Mouse (Mus musculus) G1E (cell line): Measurements from ENCODE around the gene Lmtk2.

Source experiments
- CTCF ChIP-seq: IDR thresholded peaks from 2 replicates; pipeline ENCODE4 v1.5.1; 2012; ENCODE audit warnings: low read depth, low read length, inconsistent platforms, mixed read lengths
- GATA1 ChIP-seq: IDR thresholded peaks from 2 replicates; pipeline ENCODE4 v1.6.1; 2012; ENCODE audit warnings: borderline replicate concordance, low read length, inconsistent platforms, mixed read lengths
- GATA2 ChIP-seq: IDR thresholded peaks from 2 replicates; pipeline ENCODE4 v1.6.1; 2012; ENCODE audit warnings: low read depth, low read length, inconsistent platforms, borderline replicate concordance
- POLR2AphosphoS5 ChIP-seq: IDR thresholded peaks from 2 replicates; pipeline ENCODE4 v1.6.1; 2012; ENCODE audit warnings: low read depth, low read length, inconsistent platforms; ENCODE audit not compliant: insufficient replicate concordance
- TAL1 ChIP-seq: conservative IDR thresholded peaks from 2 replicates; pipeline ENCODE4 v1.6.1; 2012; ENCODE audit warnings: low read depth, low read length, inconsistent platforms, mixed read lengths

DNA sequence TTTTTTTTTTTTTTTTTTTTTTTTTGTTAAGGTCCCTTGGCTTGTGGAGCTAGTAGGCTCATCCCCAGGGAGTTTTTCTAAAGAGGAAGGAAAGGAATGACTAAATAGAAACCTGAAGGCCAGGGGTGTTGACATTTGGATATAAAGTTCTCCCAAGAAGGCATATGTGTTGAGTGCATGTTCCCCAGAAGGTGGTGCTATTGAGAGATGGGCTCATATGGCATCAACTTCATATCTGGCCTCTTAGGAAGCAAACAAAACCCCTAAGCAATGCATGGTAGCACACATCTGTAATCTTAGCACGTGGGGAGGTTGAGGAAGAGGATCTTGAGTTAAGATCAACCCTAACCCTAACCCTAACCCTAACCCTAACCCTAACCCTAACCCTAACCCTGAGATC, 131.2 kb downstream of the Lmtk2 start:
- TF ChIP-seq CTCF: no peak; the same call in 1 of the 2 replicates
- no peak for TF ChIP-seq TAL1
- TF ChIP-seq GATA1: no peak
- no peak for TF ChIP-seq GATA2
- no peak for TF ChIP-seq POLR2AphosphoS5
